Mouse (Mus musculus) neural tube, embryonic 14.5 days (tissue): Measurements from ENCODE around the gene Brms1. TPM values are rescaled to one million over a fixed set of nuclear protein-coding genes. Genes with fewer than 3 reads are reported as not detected.

Experiments
- ATAC-seq: fragments of 200-750 bp; cut with Nextera tagmentation; 2 replicates; pipeline ENCODE4 v1.8.0; 2017; ENCODE audit warnings: low read depth, mild to moderate bottlenecking, moderate TSS enrichment, moderate library complexity
- H3K27ac ChIP-seq: fragments of 300-500 bp; sonication (generic); 2 replicates; pipeline ENCODE4 v1.5.1; 2014; ENCODE audit warnings: low read depth, mild to moderate bottlenecking, control low read depth, low read length, moderate library complexity, mixed read lengths
- H3K27me3 ChIP-seq: fragments of 300-500 bp; sonication (generic); 2 replicates; pipeline ENCODE4 v1.6.1; 2014; ENCODE audit warnings: low read length; ENCODE audit not compliant: control insufficient read depth, insufficient read depth
- H3K36me3 ChIP-seq: fragments of 300-500 bp; sonication (generic); 2 replicates; pipeline ENCODE4 v1.6.1; 2014; ENCODE audit warnings: low read length, mixed read lengths; ENCODE audit not compliant: control insufficient read depth, insufficient read depth
- H3K4me1 ChIP-seq: fragments of 300-500 bp; sonication (generic); 2 replicates; pipeline ENCODE4 v1.6.1; 2014; ENCODE audit warnings: low read length; ENCODE audit not compliant: control insufficient read depth, insufficient read depth
- H3K4me2 ChIP-seq: fragments of 300-500 bp; sonication (generic); 2 replicates; pipeline ENCODE4 v1.6.1; 2014; ENCODE audit warnings: mild to moderate bottlenecking, low read depth, low read length, control low read depth
- H3K4me3 ChIP-seq: fragments of 300-500 bp; sonication (generic); 2 replicates; pipeline ENCODE4 v1.5.1; 2014; ENCODE audit warnings: low read depth, low read length, control low read depth, mixed read lengths
- H3K9ac ChIP-seq: fragments of 300-500 bp; sonication (generic); replicated peaks from 2 replicates; pipeline ENCODE4 v1.6.1; 2014; ENCODE audit warnings: low read depth, mild to moderate bottlenecking, control low read depth, low read length, mixed read lengths
- H3K9me3 ChIP-seq: fragments of 300-500 bp; sonication (generic); 2 replicates; pipeline ENCODE4 v1.6.1; 2016; ENCODE audit warnings: low read length; ENCODE audit not compliant: control insufficient read depth
- WGBS: fragments of 180-500 bp; shearing (Covaris S2); extraction: QIAGEN DNeasy Blood & Tissue Kit; methylation state at CpG from one replicate; pipeline ENCODE4 v1.1.7; 2014; 5-methylcytosine and 5-hydroxymethylcytosine counted together
- polyA plus RNA-seq: library from polyadenylated mRNA; unstranded; fragments of >200 nt; fragmentation: Nextera tagmentation; extraction: Ambion mirVana; gene quantifications from 2 replicates; pipeline ENCODE4 v1.2.1, GENCODE M21; 2014

Brms1 gene
- polyA plus RNA-seq, 1 experiment from 2014 or later = 21.4 TPM

DNA sequence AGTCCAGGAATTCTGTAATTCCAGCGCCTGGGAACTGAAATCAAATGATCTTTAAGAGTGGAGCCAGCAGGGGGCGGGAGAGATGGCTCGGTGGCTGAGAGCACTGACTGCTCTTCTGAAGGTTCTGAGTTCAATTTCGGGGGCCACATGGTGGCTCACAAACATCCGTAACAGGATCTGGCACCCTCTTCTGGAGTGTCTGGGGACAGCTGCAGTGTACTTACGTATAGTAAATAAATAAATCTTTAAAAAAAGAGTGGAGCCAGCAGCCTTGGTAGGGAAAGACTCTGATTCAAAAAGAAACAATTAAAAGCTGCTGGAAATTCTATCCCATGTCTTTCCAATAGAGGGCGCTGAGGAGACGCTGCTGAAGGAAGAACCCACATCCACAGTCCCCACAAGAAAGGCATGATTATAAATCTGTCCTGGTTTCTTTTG is 26.2 kb upstream of the Brms1 start:
- no peaks in the 10 kb centered on the region for H3K9me3 ChIP-seq
- no peaks in the 10 kb centered on the region for H3K4me1 ChIP-seq
- H3K4me2 ChIP-seq = no peak overlapping the region
- no peak overlapping the region for H3K9ac ChIP-seq
- no peak for ATAC-seq
- H3K27me3 ChIP-seq = no peaks in the 10 kb centered on the region
- no peak overlapping the region for H3K4me3 ChIP-seq
- WGBS = 12% methylated on average over 8 of the region's 8 CpGs
- no peaks in the 10 kb centered on the region for H3K36me3 ChIP-seq
- H3K27ac ChIP-seq = no peak overlapping the region

DNA sequence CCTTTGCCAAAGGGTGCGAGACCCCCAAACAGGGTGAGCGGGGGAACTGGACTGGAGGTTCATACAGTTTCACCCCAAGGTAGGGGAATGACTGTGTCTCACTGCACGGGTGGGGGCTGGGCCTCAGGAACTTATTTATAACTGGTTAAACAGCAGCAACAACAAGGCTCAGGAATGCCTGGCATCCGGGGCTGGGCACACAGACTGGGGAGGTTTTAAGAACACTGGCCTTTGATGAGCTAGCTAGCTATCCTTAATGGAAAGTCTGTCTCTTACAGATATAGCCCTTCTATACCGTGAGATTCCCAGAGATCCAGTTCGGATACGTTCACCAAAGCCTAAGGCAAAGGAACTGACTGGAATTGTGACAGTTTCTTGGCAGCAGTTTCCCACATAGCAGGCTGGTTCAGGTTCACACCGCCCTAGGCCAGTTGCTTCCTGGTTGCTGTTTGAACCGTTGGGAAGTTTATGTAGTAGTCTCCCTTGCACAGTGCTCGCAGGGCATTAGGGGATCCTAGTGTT is 24.9 kb upstream of the Brms1 start:
- no peak for ATAC-seq
- H3K4me1 ChIP-seq = no peaks in the 10 kb centered on the region
- no peaks in the 10 kb centered on the region for H3K36me3 ChIP-seq
- H3K27ac ChIP-seq = no peak overlapping the region
- no peak overlapping the region for H3K4me3 ChIP-seq
- WGBS = 37% methylated on average over 10 of the region's 10 CpGs
- H3K9ac ChIP-seq = no peak overlapping the region
- H3K9me3 ChIP-seq = no peaks in the 10 kb centered on the region
- no peaks in the 10 kb centered on the region for H3K27me3 ChIP-seq
- H3K4me2 ChIP-seq = no peak overlapping the region

DNA sequence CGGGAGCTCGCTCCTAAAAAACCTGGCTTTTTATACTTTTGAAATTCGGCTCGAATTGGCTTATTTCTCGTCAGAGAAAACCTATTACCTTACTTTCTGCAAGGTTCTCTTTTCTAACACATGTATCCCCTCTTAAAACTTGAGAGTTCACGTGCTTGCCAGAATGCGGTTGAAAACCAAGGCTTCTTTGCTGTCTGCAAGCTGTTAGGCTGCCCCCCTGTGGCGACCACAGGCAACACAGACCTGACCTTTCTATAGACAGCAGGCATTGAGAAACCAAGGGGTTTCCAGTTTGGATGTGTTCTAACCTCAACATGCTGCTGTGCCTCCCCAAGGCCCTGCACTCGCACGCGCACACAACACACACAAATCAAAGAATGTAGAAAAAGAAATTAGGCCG is 24.4 kb upstream of the Brms1 start:
- no peak overlapping the region for H3K4me3 ChIP-seq
- no peak overlapping the region for H3K9ac ChIP-seq
- no peaks in the 10 kb centered on the region for H3K9me3 ChIP-seq
- H3K4me1 ChIP-seq = no peaks in the 10 kb centered on the region
- no peak overlapping the region for H3K27ac ChIP-seq
- no peaks in the 10 kb centered on the region for H3K27me3 ChIP-seq
- H3K4me2 ChIP-seq = no peak overlapping the region
- no peaks in the 10 kb centered on the region for H3K36me3 ChIP-seq
- no peak for ATAC-seq
- 23% methylated on average over 12 of the region's 12 CpGs for WGBS

DNA sequence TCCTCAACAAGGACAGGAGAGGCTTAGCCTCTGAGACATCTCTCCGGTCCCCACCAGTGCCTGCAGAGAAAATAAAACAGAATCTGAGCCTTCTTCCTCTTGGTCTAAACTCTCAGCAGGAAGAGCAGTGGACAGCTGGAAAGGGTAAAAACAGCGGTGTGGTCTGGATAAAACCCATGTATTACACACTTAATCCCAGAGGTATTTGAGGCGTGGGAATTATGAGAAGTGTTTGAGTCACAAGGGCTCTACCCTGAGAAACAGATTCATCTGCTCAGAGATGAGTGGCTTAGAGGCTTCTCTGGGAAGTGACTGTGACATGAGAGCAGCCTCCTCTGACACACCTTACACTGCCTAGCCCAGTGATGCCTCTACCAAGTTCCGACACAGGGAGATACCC is 23.5 kb upstream of the Brms1 start:
- no peak overlapping the region for H3K4me2 ChIP-seq
- no peak overlapping the region for H3K9ac ChIP-seq
- no peak overlapping the region for H3K27ac ChIP-seq
- H3K27me3 ChIP-seq = no peaks in the 10 kb centered on the region
- no peaks in the 10 kb centered on the region for H3K36me3 ChIP-seq
- 83% methylated on average over 4 of the region's 4 CpGs for WGBS
- no peak for ATAC-seq
- H3K4me3 ChIP-seq = no peak overlapping the region
- H3K4me1 ChIP-seq = no peaks in the 10 kb centered on the region
- no peaks in the 10 kb centered on the region for H3K9me3 ChIP-seq

DNA sequence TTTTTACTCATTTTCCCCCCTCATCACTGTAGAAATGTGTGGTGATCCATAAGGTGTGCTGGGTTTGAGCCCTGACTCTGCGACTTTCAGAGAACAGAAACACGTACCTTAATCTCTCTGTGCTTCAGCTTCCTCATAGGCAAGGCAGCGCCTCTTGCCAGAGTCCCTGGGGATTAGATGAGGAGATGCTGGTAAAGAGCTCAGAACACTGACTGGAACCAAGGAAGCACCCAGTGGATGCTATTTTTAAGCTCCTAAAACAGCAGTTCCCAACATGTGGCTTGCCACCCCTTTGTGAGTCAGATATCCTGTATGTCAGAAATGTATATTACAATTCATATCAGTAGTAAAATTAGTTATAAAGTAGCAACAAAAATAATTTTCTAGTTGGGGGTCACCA is 23.0 kb upstream of the Brms1 start:
- Histone ChIP-seq H3K36me3 (no peaks in the 10 kb centered on the region), H3K4me3 (no peak overlapping the region), H3K4me1 (no peaks in the 10 kb centered on the region), H3K4me2 (no peak overlapping the region), H3K9me3 (no peaks in the 10 kb centered on the region), H3K27me3 (no peaks in the 10 kb centered on the region), H3K27ac (no peak overlapping the region), H3K9ac (no peak overlapping the region)
- ATAC-seq = no peak
- 84% methylated on average over 3 of the region's 3 CpGs for WGBS

DNA sequence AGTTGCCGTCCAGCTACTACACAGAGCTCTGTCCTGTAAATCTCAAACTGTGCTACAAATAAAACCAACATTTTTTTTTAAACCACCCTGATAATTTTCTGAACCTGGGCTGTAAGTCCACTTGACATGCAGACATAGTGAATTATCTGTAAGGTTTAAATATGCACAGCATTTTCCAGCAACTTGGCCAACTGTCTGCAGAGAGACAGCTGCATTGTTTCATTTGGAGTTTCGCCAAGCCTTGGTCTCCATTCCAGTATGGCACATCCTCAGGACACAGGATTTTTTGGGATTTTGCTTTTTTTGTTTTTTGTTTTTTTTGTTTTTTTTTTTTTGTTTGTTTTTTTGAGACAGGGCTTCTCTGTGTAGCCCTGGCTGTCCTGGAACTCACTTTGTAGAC is 19.7 kb upstream of the Brms1 start:
- Histone ChIP-seq H3K4me3 (no peak overlapping the region), H3K9ac (no peak overlapping the region), H3K27ac (no peak overlapping the region), H3K4me1 (no peaks in the 10 kb centered on the region; the same call in 1 of the 2 replicates), H3K36me3 (no peaks in the 10 kb centered on the region), H3K4me2 (no peak overlapping the region), H3K9me3 (no peaks in the 10 kb centered on the region), H3K27me3 (no peaks in the 10 kb centered on the region)
- ATAC-seq = no peak
- WGBS = 89% methylated on average over 2 of the region's 2 CpGs

DNA sequence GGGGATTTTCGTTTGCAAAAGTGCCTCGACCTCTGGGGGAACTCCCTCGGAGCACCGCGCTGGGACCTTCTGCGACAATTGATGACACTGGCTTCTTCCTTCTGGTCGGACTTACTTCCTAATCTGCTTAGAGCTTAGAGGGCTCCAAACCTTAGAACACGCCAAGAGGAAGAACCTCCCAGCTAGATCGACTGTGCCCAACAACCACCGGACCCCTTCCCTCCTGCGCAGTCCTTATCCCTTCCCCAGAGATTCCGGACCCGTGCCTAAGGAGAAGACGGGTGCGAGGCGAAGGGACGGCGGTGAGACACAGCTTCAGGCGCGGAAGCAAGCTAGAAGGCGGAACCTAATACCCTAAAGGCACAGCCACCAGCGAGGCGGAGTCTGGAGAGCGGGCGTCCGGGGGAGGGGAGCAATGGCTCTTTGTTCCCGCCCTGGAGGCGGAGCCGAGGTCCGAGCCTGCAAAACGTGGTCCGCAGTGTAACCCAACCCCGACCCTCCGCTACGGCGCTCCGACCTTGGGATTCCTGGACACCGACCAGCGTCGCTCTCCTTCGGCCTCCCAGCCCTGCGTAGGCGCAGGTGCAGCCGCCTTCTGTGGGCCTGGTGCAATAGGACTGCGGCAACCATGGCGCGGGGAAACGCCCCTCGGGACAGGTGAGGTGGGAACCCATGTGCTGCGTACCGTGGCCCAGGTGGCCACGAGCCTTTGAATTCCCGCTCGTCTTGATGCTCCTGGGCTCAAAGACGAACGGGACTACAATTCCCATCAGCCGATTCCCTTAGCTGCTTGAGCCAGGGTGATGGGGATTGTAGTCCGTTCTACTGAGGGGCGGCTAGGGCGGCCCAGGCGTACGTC is 17.3 kb upstream of the Brms1 start, which contains the start of gene Slc29a2:
TSS of gene Slc29a2 (plus strand) at position 240 of the 859 bp plus-strand sequence.
- no peaks in the 10 kb centered on the region; the same call in 1 of the 2 replicates for H3K4me1 ChIP-seq
- no peaks in the 10 kb centered on the region for H3K9me3 ChIP-seq
- ATAC-seq = peak; percentile 94
- no peaks in the 10 kb centered on the region for H3K27me3 ChIP-seq
- under 1% methylated on average over 62 of the region's 62 CpGs for WGBS
- no peaks in the 10 kb centered on the region for H3K36me3 ChIP-seq
- H3K9ac ChIP-seq = peak within 1 kb of the TSS; percentile 69
- peak within 1 kb of the TSS; percentile 60 for H3K4me3 ChIP-seq
- peak within 1 kb of the TSS; percentile 88 for H3K27ac ChIP-seq
- peak within 1 kb of the TSS; percentile 70 for H3K4me2 ChIP-seq

DNA sequence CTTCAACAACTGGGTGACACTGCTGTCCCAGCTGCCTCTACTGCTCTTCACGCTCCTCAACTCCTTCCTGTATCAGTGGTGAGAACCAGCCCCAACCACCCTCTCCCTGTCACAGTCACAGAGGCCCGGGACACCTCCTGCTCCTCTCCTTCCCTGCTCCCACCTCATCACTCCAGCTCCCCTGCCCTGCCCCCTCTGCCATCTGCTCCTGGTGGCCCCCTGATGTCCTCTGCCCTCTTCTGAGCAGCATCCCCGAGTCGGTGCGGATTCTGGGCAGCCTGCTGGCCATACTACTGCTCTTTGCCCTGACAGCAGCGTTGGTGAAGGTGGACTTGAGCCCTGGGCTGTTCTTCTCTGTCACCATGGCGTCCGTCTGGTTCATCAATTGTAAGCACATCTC is 15.0 kb upstream of the Brms1 start:
- H3K9ac ChIP-seq = no peak overlapping the region
- no peak for ATAC-seq
- H3K4me1 ChIP-seq = no peaks in the 10 kb centered on the region; the same call in 1 of the 2 replicates
- no peak overlapping the region for H3K4me3 ChIP-seq
- H3K36me3 ChIP-seq = peaks cover 15% of the 10 kb centered on the region; the same call in 1 of the 2 replicates
- WGBS = 89% methylated on average over 8 of the region's 8 CpGs
- no peaks in the 10 kb centered on the region for H3K27me3 ChIP-seq
- H3K9me3 ChIP-seq = no peaks in the 10 kb centered on the region
- no peak overlapping the region for H3K27ac ChIP-seq
- no peak overlapping the region for H3K4me2 ChIP-seq

DNA sequence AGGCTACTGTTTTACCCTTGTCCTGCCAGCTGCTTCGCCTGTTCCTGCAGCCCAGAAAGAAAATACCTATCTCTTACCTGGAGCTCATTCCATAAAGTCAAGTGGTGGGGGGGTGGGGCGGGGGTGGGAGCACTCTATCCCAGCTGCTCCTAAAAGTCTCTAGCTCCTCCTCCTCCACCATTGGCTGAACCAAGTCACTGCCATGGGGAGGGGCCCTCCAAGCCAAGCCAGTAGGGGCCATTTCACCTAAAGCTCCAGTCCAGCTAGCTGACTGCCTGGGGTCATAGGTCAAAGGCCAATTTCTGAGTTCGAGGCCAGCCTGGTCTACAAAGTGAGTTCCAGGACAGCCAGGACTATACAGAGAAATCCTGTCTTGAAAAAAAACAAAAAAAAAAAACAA is 8.5 kb upstream of the Brms1 start:
- Histone ChIP-seq H3K9ac (no peak overlapping the region), H3K4me2 (no peak overlapping the region), H3K4me1 (no peaks in the 10 kb centered on the region), H3K36me3 (peaks cover 15% of the 10 kb centered on the region; the same call in 1 of the 2 replicates), H3K4me3 (no peak overlapping the region), H3K9me3 (no peaks in the 10 kb centered on the region), H3K27me3 (no peaks in the 10 kb centered on the region), H3K27ac (no peak overlapping the region)
- WGBS = 90% methylated on average over 3 of the region's 3 CpGs
- no peak for ATAC-seq
